Mouse (Mus musculus) liver, embryonic 14.5 days (tissue): ENCODE data around the gene Gpr160.

ENCODE experiments used
- CTCF ChIP-seq: IDR thresholded peaks from 2 replicates; pipeline ENCODE4 v1.5.1; 2016; ENCODE audit warnings: antibody characterized with exemption, low read depth, control low read depth
- EP300 ChIP-seq: IDR thresholded peaks from 2 replicates; pipeline ENCODE4 v1.6.1; 2016; ENCODE audit warnings: antibody characterized with exemption, low read depth

GRCm38 (mm10) chr3:30929828-30930227 lies 74.1 kb downstream of the Gpr160 start:
- TF ChIP-seq CTCF (no peak), EP300 (no peak)
